Mouse (Mus musculus): ENCODE results near the gene Tmem79. TPM values are rescaled to one million over a fixed set of nuclear protein-coding genes. Genes with fewer than 3 reads are reported as not detected.

Tmem79 gene
- polyA plus RNA-seq (2017; shearing (Covaris generic)) = 0.89 TPM

GRCm38 (mm10) chr3:88336058-88337013, at the start of gene Tmem79, which contains the start of gene Smg5:
Gene Tmem79, minus strand, starts transcription at chr3:88336148.
Gene Smg5, plus strand, starts transcription at chr3:88336260.

GRCm38 (mm10) chr3:88384364-88384763, 48.4 kb upstream of the Tmem79 start, which contains the start of gene Bglap:
Gene Bglap, minus strand, starts transcription at chr3:88384464.

GRCm38 (mm10) chr3:88378599-88378998, 42.7 kb upstream of the Tmem79 start, which contains the start of gene Bglap2:
Gene Bglap2, minus strand, starts transcription at chr3:88378699.

GRCm38 (mm10) chr3:88372643-88373042, 36.7 kb upstream of the Tmem79 start, which contains the start of gene Bglap3:
Gene Bglap3, minus strand, starts transcription at chr3:88372743.

GRCm38 (mm10) chr3:88364337-88364736, 28.4 kb upstream of the Tmem79 start, which contains the start of gene Paqr6:
Gene Paqr6, plus strand, starts transcription at chr3:88364584.

GRCm38 (mm10) chr3:88324951-88325405, 11.0 kb downstream of the Tmem79 start, which contains the start of gene Glmp:
Gene Glmp, plus strand, starts transcription at chr3:88325023.

GRCm38 (mm10) chr3:88296561-88297318, 39.2 kb downstream of the Tmem79 start, which contains the start of the genes Tsacc and Cct3:
Gene Tsacc, minus strand, starts transcription at chr3:88296999.
Gene Cct3, plus strand, starts transcription at chr3:88297116.

GRCm38 (mm10) chr3:88287110-88287509, 48.8 kb downstream of the Tmem79 start, which contains the start of gene Gm38392:
Gene Gm38392, minus strand, starts transcription at chr3:88287210.

Other genes starting within 250 kb of the Tmem79 start
- gene Mef2d, start 193.8 kb downstream of the Tmem79 start, polyA plus RNA-seq (2017; shearing (Covaris generic)) = 25.6 TPM
- gene Rhbg, start 81.4 kb downstream of the Tmem79 start, polyA plus RNA-seq (2017; shearing (Covaris generic)) = not detected
- not detected for gene Gm38392, start 48.9 kb downstream of the Tmem79 start, polyA plus RNA-seq (2017; shearing (Covaris generic))
- 9.0 TPM for gene Tsacc, start 39.1 kb downstream of the Tmem79 start, polyA plus RNA-seq (2017; shearing (Covaris generic))
- 333 TPM for gene Cct3, start 39.0 kb downstream of the Tmem79 start, polyA plus RNA-seq (2017; shearing (Covaris generic))
- gene Glmp, start 11.1 kb downstream of the Tmem79 start, polyA plus RNA-seq (2017; shearing (Covaris generic)) = 413 TPM
- gene Smg5, start 112 bp upstream of the Tmem79 start, polyA plus RNA-seq (2017; shearing (Covaris generic)) = 49.2 TPM
- not detected for gene Paqr6, start 28.4 kb upstream of the Tmem79 start, polyA plus RNA-seq (2017; shearing (Covaris generic))
- not detected for gene Bglap3, start 36.6 kb upstream of the Tmem79 start, polyA plus RNA-seq (2017; shearing (Covaris generic))
- not detected for gene Bglap2, start 42.6 kb upstream of the Tmem79 start, polyA plus RNA-seq (2017; shearing (Covaris generic))
- not detected for gene Bglap, start 48.3 kb upstream of the Tmem79 start, polyA plus RNA-seq (2017; shearing (Covaris generic))
- 36.0 TPM for gene Pmf1, start 74.2 kb upstream of the Tmem79 start, polyA plus RNA-seq (2017; shearing (Covaris generic))
- 23.1 TPM for gene Slc25a44, start 89.0 kb upstream of the Tmem79 start, polyA plus RNA-seq (2017; shearing (Covaris generic))
- gene Sema4a, start 125.0 kb upstream of the Tmem79 start, polyA plus RNA-seq (2017; shearing (Covaris generic)) = 44.9 TPM
- gene Lmna, start 173.8 kb upstream of the Tmem79 start, polyA plus RNA-seq (2017; shearing (Covaris generic)) = 20.3 TPM
- 0.18 TPM for gene Mex3a, start 196.2 kb upstream of the Tmem79 start, polyA plus RNA-seq (2017; shearing (Covaris generic))
- not detected for gene Rab25, start 212.2 kb upstream of the Tmem79 start, polyA plus RNA-seq (2017; shearing (Covaris generic))
- gene Lamtor2, start 216.9 kb upstream of the Tmem79 start, polyA plus RNA-seq (2017; shearing (Covaris generic)) = 205 TPM
- gene Ubqln4, start 217.6 kb upstream of the Tmem79 start, polyA plus RNA-seq (2017; shearing (Covaris generic)) = 59.6 TPM
- 130 TPM for gene Ssr2, start 239.7 kb upstream of the Tmem79 start, polyA plus RNA-seq (2017; shearing (Covaris generic))

All from inflammation-experienced regulatory T-cells, adult 16 weeks (primary cell).